Mouse (Mus musculus) yolk sac, embryonic 10.5 days (tissue): Measurements from ENCODE around the gene Ccdc87.
"Not testable (repeated sequence)": the region's sequence is repeated elsewhere in the genome, so short reads cannot be mapped to it uniquely, and the experiment has no call there.

Source experiments
- DNase-seq: peaks from one replicate; pipeline ENCODE4 v3.0.0-alpha.2; 2017; ENCODE audit warnings: low spot score

The Ccdc87 gene

GRCm38 (mm10) chr19:4838526-4839140, 533 bp upstream of the Ccdc87 start:
- DNase-seq: peak; percentile 27

- DNase-seq: no peak
Observed at GRCm38 (mm10) chr19:4840848-4841247, 1.7 kb downstream of the Ccdc87 start.

GRCm38 (mm10) chr19:4842611-4843010, 3.4 kb downstream of the Ccdc87 start:
- no peak for DNase-seq

GRCm38 (mm10) chr19:4845846-4846245, 6.7 kb downstream of the Ccdc87 start:
- no peak for DNase-seq

- no peak for DNase-seq
Observed at GRCm38 (mm10) chr19:4847490-4847889, 8.3 kb downstream of the Ccdc87 start.

- no peak for DNase-seq
Observed at GRCm38 (mm10) chr19:4849800-4850199, 10.6 kb downstream of the Ccdc87 start.

GRCm38 (mm10) chr19:4850281-4850680, 11.1 kb downstream of the Ccdc87 start:
- no peak for DNase-seq

GRCm38 (mm10) chr19:4854552-4855469, 15.6 kb downstream of the Ccdc87 start, which contains the start of gene Ctsf:
Gene Ctsf, plus strand, starts transcription at chr19:4855130.
- DNase-seq: peak; percentile 82

GRCm38 (mm10) chr19:4855470-4855820, 16.3 kb downstream of the Ccdc87 start:
- DNase-seq: no peak

- no peak for DNase-seq
Observed at GRCm38 (mm10) chr19:4855951-4856350, 16.8 kb downstream of the Ccdc87 start.

GRCm38 (mm10) chr19:4859081-4859480, 19.9 kb downstream of the Ccdc87 start:
- DNase-seq: no peak

GRCm38 (mm10) chr19:4863048-4863447, 23.9 kb downstream of the Ccdc87 start:
- no peak for DNase-seq

- no peak for DNase-seq
Observed at GRCm38 (mm10) chr19:4865147-4865546, 26.0 kb downstream of the Ccdc87 start.

GRCm38 (mm10) chr19:4874613-4875012, 35.4 kb downstream of the Ccdc87 start:
- not testable (repeated sequence) for DNase-seq

- DNase-seq: no peak
Observed at GRCm38 (mm10) chr19:4876241-4876640, 37.1 kb downstream of the Ccdc87 start.

GRCm38 (mm10) chr19:4876755-4877154, 37.6 kb downstream of the Ccdc87 start:
- no peak for DNase-seq

GRCm38 (mm10) chr19:4877785-4878184, 38.6 kb downstream of the Ccdc87 start, which contains the start of gene Actn3:
Gene Actn3, minus strand, starts transcription at chr19:4877909.
- DNase-seq: peak; percentile 13

GRCm38 (mm10) chr19:4878405-4879323, 39.5 kb downstream of the Ccdc87 start, which contains the start of gene Zdhhc24:
Gene Zdhhc24, plus strand, starts transcription at chr19:4878668.
- peak; percentile 96 for DNase-seq

- no peak for DNase-seq
Observed at GRCm38 (mm10) chr19:4879324-4879703, 40.1 kb downstream of the Ccdc87 start.

GRCm38 (mm10) chr19:4883961-4884360, 44.8 kb downstream of the Ccdc87 start:
- no peak for DNase-seq

GRCm38 (mm10) chr19:4889791-4890190, 50.6 kb downstream of the Ccdc87 start:
- no peak for DNase-seq

GRCm38 (mm10) chr19:4891798-4892197, 52.6 kb downstream of the Ccdc87 start:
- no peak for DNase-seq
